Mouse (Mus musculus): Measurements from ENCODE around the gene Olfr787. TPM values are rescaled to one million over a fixed set of nuclear protein-coding genes. Genes with fewer than 3 reads are reported as not detected.

Olfr787 gene
- polyA plus RNA-seq (2015; fragmentation: Nextera tagmentation; extraction: Ambion mirVana) = not detected in 2 replicates

DNA sequence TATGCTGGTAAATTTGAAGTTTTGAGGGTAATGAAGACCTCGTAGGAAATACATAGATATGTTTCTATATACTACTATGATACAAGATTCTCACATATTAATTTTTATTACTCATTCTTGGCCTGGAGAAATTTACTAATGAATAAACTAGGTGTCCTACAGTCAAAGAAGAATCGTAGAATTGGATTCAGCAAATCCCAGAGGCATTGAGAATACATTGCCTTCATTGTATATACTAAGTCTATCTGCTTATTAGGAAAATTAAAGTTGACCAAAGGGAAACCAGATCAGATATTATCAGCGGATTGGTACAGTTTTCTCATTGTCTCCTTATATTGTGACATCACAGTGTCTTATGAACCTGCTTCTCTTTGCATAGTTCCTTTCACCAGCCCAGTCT, at the start of gene Olfr787:
Olfr787 (plus strand) TSS at position 301 of the 400 bp plus-strand sequence.
- Histone ChIP-seq H3K27ac (no peak within 1 kb of the TSS), H3K36me3 (no peaks in the 10 kb centered on the region), H3K4me3 (no peak within 1 kb of the TSS), H3K9ac (no peak within 1 kb of the TSS), H3K4me2 (no peak within 1 kb of the TSS), H3K4me1 (replicated peaks) (no peaks in the 10 kb centered on the region), H3K27me3 (no peaks in the 10 kb centered on the region), H3K9me3 (no peaks in the 10 kb centered on the region)
- ATAC-seq (ENCODE audit: low FRiP score) = no peak
- WGBS = 85% methylated on average over 3 of the region's 3 CpGs

GRCm38 (mm10) chr10:129427006-129427405, 34.7 kb upstream of the Olfr787 start, which contains the start of gene Olfr786:
Gene Olfr786 (plus strand): TSS chr10:129427306.
- Histone ChIP-seq H3K27ac (no peak within 1 kb of the TSS), H3K36me3 (no peaks in the 10 kb centered on the region), H3K9me3 (no peaks in the 10 kb centered on the region), H3K9ac (no peak within 1 kb of the TSS), H3K27me3 (no peaks in the 10 kb centered on the region), H3K4me1 (replicated peaks) (no peaks in the 10 kb centered on the region), H3K4me3 (no peak within 1 kb of the TSS), H3K4me2 (no peak within 1 kb of the TSS)
- no peak for ATAC-seq (ENCODE audit: low FRiP score)

- ATAC-seq (ENCODE audit: low FRiP score) = no peak
- no peaks in the 10 kb centered on the region for H3K27me3 ChIP-seq
- H3K4me2 ChIP-seq = no peak within 1 kb of the TSS
Observed at GRCm38 (mm10) chr10:129470698-129471097, 9.0 kb downstream of the Olfr787 start, which contains the start of gene Olfr788. Gene Olfr788 (plus strand): TSS chr10:129470998.

DNA sequence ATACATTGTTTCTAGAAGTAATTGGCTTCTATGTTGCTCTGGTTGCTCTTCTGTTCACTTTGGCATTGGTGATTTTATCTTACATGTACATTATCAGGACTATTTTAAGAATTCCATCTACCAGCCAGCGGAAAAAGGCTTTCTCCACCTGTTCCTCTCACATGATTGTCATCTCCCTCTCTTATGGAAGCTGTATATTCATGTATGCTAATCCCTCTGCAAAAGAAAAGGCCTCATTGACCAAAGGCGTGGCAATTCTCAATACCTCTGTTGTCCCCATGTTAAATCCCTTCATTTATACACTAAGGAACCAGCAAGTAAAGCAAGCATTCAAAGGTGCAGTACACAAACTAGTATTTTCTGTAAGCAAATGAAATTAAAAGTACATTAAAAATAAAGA, 11.6 kb downstream of the Olfr787 start:
- ATAC-seq (ENCODE audit: low FRiP score) = no peak
- Histone ChIP-seq H3K4me3 (no peak overlapping the region), H3K27me3 (no peaks in the 10 kb centered on the region), H3K27ac (no peak overlapping the region), H3K4me1 (replicated peaks) (no peaks in the 10 kb centered on the region), H3K36me3 (no peaks in the 10 kb centered on the region), H3K9ac (no peak overlapping the region), H3K4me2 (no peak overlapping the region), H3K9me3 (no peaks in the 10 kb centered on the region)
- WGBS = 70% methylated on average over 2 of the region's 2 CpGs

More at GRCm38 (mm10) chr10:129470698-129471097, 9.0 kb downstream of the Olfr787 start, which contains the start of gene Olfr788:
- Histone ChIP-seq H3K9ac (no peak within 1 kb of the TSS), H3K4me1 (replicated peaks) (no peaks in the 10 kb centered on the region), H3K9me3 (no peaks in the 10 kb centered on the region), H3K4me3 (no peak within 1 kb of the TSS), H3K27ac (no peak within 1 kb of the TSS), H3K36me3 (no peaks in the 10 kb centered on the region)

DNA sequence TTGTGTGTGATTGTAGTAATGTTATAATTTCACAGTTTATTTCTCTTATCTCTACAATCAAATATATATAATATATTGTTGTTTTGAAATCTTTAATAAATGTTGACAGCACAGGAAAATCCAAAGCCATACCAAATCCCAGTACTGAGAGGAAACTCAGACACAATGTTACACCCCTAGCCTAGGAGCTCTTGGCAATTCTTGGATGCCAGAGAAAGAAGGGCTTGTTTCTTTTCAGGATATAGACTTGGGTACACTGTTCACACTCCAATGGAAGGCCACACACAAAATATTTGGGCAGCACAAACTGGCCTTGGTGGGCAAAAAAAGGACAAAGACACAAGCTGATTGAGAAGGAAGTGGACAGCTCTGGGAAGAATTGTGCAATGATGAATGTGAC, 12.1 kb downstream of the Olfr787 start:
- Histone ChIP-seq H3K27ac (no peak overlapping the region), H3K4me2 (no peak overlapping the region), H3K27me3 (no peaks in the 10 kb centered on the region), H3K36me3 (no peaks in the 10 kb centered on the region), H3K4me1 (replicated peaks) (no peaks in the 10 kb centered on the region), H3K9ac (no peak overlapping the region), H3K4me3 (no peak overlapping the region), H3K9me3 (no peaks in the 10 kb centered on the region)
- ATAC-seq (ENCODE audit: low FRiP score) = no peak

GRCm38 (mm10) chr10:129484452-129484851, 22.8 kb downstream of the Olfr787 start, which contains the start of gene Olfr789:
Gene Olfr789 (plus strand): TSS chr10:129484752.
- Histone ChIP-seq H3K4me3 (no peak within 1 kb of the TSS), H3K9me3 (no peaks in the 10 kb centered on the region), H3K9ac (no peak within 1 kb of the TSS), H3K27ac (no peak within 1 kb of the TSS), H3K36me3 (no peaks in the 10 kb centered on the region), H3K27me3 (no peaks in the 10 kb centered on the region), H3K4me2 (no peak within 1 kb of the TSS), H3K4me1 (replicated peaks) (no peaks in the 10 kb centered on the region)
- 67% methylated on average over 2 of the region's 2 CpGs for WGBS
- ATAC-seq (ENCODE audit: low FRiP score) = no peak

- WGBS = 84% methylated on average over 2 of the region's 2 CpGs
- ATAC-seq (ENCODE audit: low FRiP score) = no peak
- H3K4me3 ChIP-seq = no peak overlapping the region
Observed at GRCm38 (mm10) chr10:129490101-129490500, 28.4 kb downstream of the Olfr787 start.

DNA sequence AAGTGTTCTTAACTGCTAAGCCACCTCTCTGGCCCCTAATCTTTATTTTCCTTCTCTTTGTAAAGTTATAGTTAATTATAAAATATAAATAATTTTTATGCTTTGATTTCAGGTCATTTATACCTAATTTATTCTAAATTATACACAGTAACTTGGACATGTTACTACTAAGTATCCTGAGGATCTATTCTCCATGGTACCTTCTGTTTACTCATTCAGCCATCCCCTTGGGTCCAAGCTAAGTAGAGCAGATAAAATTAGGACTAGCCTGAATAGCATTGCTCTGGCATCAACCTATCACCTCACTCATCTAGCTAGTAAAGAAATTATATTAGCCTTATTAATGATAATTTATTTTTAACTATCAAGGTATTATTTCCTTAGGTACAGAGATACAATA, 36.5 kb downstream of the Olfr787 start, which contains the start of gene Olfr790:
Olfr790 (plus strand) TSS at position 301 of the 400 bp plus-strand sequence.
- Histone ChIP-seq H3K4me2 (no peak within 1 kb of the TSS), H3K9me3 (no peaks in the 10 kb centered on the region), H3K27ac (no peak within 1 kb of the TSS), H3K27me3 (no peaks in the 10 kb centered on the region), H3K4me1 (replicated peaks) (no peaks in the 10 kb centered on the region), H3K36me3 (no peaks in the 10 kb centered on the region), H3K9ac (no peak within 1 kb of the TSS), H3K4me3 (no peak within 1 kb of the TSS)
- no peak for ATAC-seq (ENCODE audit: low FRiP score)

More at GRCm38 (mm10) chr10:129490101-129490500, 28.4 kb downstream of the Olfr787 start:
- Histone ChIP-seq H3K27me3 (no peaks in the 10 kb centered on the region), H3K9me3 (no peaks in the 10 kb centered on the region), H3K36me3 (no peaks in the 10 kb centered on the region), H3K9ac (no peak overlapping the region), H3K4me2 (no peak overlapping the region), H3K4me1 (replicated peaks) (no peaks in the 10 kb centered on the region), H3K27ac (no peak overlapping the region)

Other genes with a start within 250 kb of the Olfr787 start
- gene Olfr774, start 225.7 kb upstream of the Olfr787 start, polyA plus RNA-seq (2015; fragmentation: Nextera tagmentation; extraction: Ambion mirVana) = not detected in 2 replicates
- not detected in 2 replicates for gene Olfr775, start 213.4 kb upstream of the Olfr787 start, polyA plus RNA-seq (2015; fragmentation: Nextera tagmentation; extraction: Ambion mirVana)
- gene Olfr776, start 202.7 kb upstream of the Olfr787 start, polyA plus RNA-seq (2015; fragmentation: Nextera tagmentation; extraction: Ambion mirVana) = not detected in 2 replicates
- gene Olfr777, start 190.4 kb upstream of the Olfr787 start, polyA plus RNA-seq (2015; fragmentation: Nextera tagmentation; extraction: Ambion mirVana) = not detected in 2 replicates
- gene Olfr780, start 143.7 kb upstream of the Olfr787 start, polyA plus RNA-seq (2015; fragmentation: Nextera tagmentation; extraction: Ambion mirVana) = not detected in 2 replicates
- gene Olfr781, start 133.0 kb upstream of the Olfr787 start, polyA plus RNA-seq (2015; fragmentation: Nextera tagmentation; extraction: Ambion mirVana) = not detected in 2 replicates
- not detected in 2 replicates for gene Olfr782, start 113.0 kb upstream of the Olfr787 start, polyA plus RNA-seq (2015; fragmentation: Nextera tagmentation; extraction: Ambion mirVana)
- 0.08 TPM in 1 of 2 replicates, not detected in the other for gene Olfr784, start 77.8 kb upstream of the Olfr787 start, polyA plus RNA-seq (2015; fragmentation: Nextera tagmentation; extraction: Ambion mirVana)
- gene Olfr785, start 56.4 kb upstream of the Olfr787 start, polyA plus RNA-seq (2015; fragmentation: Nextera tagmentation; extraction: Ambion mirVana) = not detected in 2 replicates
- not detected in 2 replicates for gene Olfr786, start 34.6 kb upstream of the Olfr787 start, polyA plus RNA-seq (2015; fragmentation: Nextera tagmentation; extraction: Ambion mirVana)
- not detected in 2 replicates for gene Olfr788, start 9.1 kb downstream of the Olfr787 start, polyA plus RNA-seq (2015; fragmentation: Nextera tagmentation; extraction: Ambion mirVana)
- gene Olfr789, start 22.9 kb downstream of the Olfr787 start, polyA plus RNA-seq (2015; fragmentation: Nextera tagmentation; extraction: Ambion mirVana) = not detected in 2 replicates
- not detected in 2 replicates for gene Olfr790, start 36.6 kb downstream of the Olfr787 start, polyA plus RNA-seq (2015; fragmentation: Nextera tagmentation; extraction: Ambion mirVana)
- gene Olfr791, start 59.9 kb downstream of the Olfr787 start, polyA plus RNA-seq (2015; fragmentation: Nextera tagmentation; extraction: Ambion mirVana) = not detected in 2 replicates
- gene Olfr792, start 77.3 kb downstream of the Olfr787 start, polyA plus RNA-seq (2015; fragmentation: Nextera tagmentation; extraction: Ambion mirVana) = not detected in 2 replicates
- not detected in 2 replicates for gene Olfr794, start 105.8 kb downstream of the Olfr787 start, polyA plus RNA-seq (2015; fragmentation: Nextera tagmentation; extraction: Ambion mirVana)
- gene Olfr796, start 150.7 kb downstream of the Olfr787 start, polyA plus RNA-seq (2015; fragmentation: Nextera tagmentation; extraction: Ambion mirVana) = not detected in 2 replicates
- not detected in 2 replicates for gene Olfr798, start 166.1 kb downstream of the Olfr787 start, polyA plus RNA-seq (2015; fragmentation: Nextera tagmentation; extraction: Ambion mirVana)
- gene Olfr799, start 175.6 kb downstream of the Olfr787 start, polyA plus RNA-seq (2015; fragmentation: Nextera tagmentation; extraction: Ambion mirVana) = not detected in 2 replicates
- not detected in 2 replicates for gene Olfr800, start 195.8 kb downstream of the Olfr787 start, polyA plus RNA-seq (2015; fragmentation: Nextera tagmentation; extraction: Ambion mirVana)
- gene Olfr801, start 212.0 kb downstream of the Olfr787 start, polyA plus RNA-seq (2015; fragmentation: Nextera tagmentation; extraction: Ambion mirVana) = not detected in 2 replicates
- 0.03 TPM in 1 of 2 replicates, not detected in the other for gene Olfr802, start 226.3 kb downstream of the Olfr787 start, polyA plus RNA-seq (2015; fragmentation: Nextera tagmentation; extraction: Ambion mirVana)
- not detected in 2 replicates for gene Olfr803, start 232.4 kb downstream of the Olfr787 start, polyA plus RNA-seq (2015; fragmentation: Nextera tagmentation; extraction: Ambion mirVana)
- not detected in 2 replicates for gene Olfr804, start 241.3 kb downstream of the Olfr787 start, polyA plus RNA-seq (2015; fragmentation: Nextera tagmentation; extraction: Ambion mirVana)